Mouse (Mus musculus) CH12.LX (cell line): Measurements from ENCODE around the gene Clic5.

ENCODE experiments used
- CTCF ChIP-seq, 2 experiments: IDR thresholded peaks in 1 of 2; conservative IDR thresholded peaks in 1 of 2; 2 replicates each; pipeline ENCODE4 v1.5.1; 2011 to 2012; ENCODE audit warnings: low read depth in 2 of 2, low read length in 2 of 2, improper control_type of control experiment in 1 of 2, inconsistent platforms in 1 of 2, mild to moderate bottlenecking in 1 of 2, moderate library complexity in 1 of 2
- EP300 ChIP-seq: IDR thresholded peaks from 2 replicates; pipeline ENCODE4 v1.6.1; 2011; ENCODE audit warnings: low read length, improper control_type of control experiment
- MAX ChIP-seq: IDR thresholded peaks from 2 replicates; pipeline ENCODE4 v1.6.1; 2011; ENCODE audit warnings: low read length, improper control_type of control experiment
- NELFE ChIP-seq: IDR thresholded peaks from 2 replicates; pipeline ENCODE4 v1.6.1; 2011; ENCODE audit warnings: low read depth, low read length, improper control_type of control experiment
- POLR2A ChIP-seq: IDR thresholded peaks from 2 replicates; pipeline ENCODE4 v1.6.1; 2011; ENCODE audit warnings: low read depth, mild to moderate bottlenecking, improper control_type of control experiment, low read length
- POLR2AphosphoS2 ChIP-seq: IDR thresholded peaks from 2 replicates; pipeline ENCODE4 v1.6.1; 2011; ENCODE audit warnings: low read depth, low read length, improper control_type of control experiment
- SMC3 ChIP-seq: IDR thresholded peaks from 2 replicates; pipeline ENCODE4 v1.6.1; 2011; ENCODE audit warnings: low read depth, low read length, improper control_type of control experiment
- UBTF ChIP-seq: IDR thresholded peaks from 2 replicates; pipeline ENCODE4 v1.6.1; 2012; ENCODE audit warnings: low read depth, mild to moderate bottlenecking, inconsistent platforms, low read length, improper control_type of control experiment, moderate library complexity
- USF1 ChIP-seq: IDR thresholded peaks from 2 replicates; pipeline ENCODE4 v1.6.1; 2014; ENCODE audit warnings: low read depth, mild to moderate bottlenecking, inconsistent platforms, low read length, improper control_type of control experiment

DNA sequence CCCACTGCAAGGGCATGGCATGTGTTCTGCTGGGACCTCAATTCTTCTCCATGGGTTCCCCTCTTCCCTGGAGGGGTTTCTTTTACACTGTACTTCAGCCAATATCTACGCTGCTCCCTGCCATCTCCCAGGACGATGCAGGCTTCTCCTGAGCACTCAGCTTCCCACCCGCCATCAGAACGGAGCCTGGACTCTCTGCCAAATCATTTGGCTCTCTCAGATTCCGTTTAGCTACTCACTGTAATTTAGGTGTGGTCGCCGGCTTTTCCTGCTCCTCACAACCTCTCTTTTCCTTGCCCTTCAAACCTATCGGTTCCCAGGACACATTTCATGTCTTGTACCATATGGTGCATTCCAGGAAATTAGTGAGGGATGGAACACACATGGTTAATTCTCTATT lies 66.3 kb downstream of the Clic5 start:
- TF ChIP-seq CTCF (conservative IDR thresholded peaks at IDR 0.05 in 1 of 2, IDR thresholded peaks at IDR 0.05 in 1 of 2; ENCODE audit: low read depth in 2 of 2, low read length in 2 of 2), result no peak
- TF ChIP-seq POLR2A, result no peak
- no peak for TF ChIP-seq EP300
- no peak for TF ChIP-seq MAX
- no peak for TF ChIP-seq USF1
- no peak for TF ChIP-seq POLR2AphosphoS2
- no peak for TF ChIP-seq NELFE
- TF ChIP-seq SMC3, result no peak
- no peak for TF ChIP-seq UBTF
